Mouse (Mus musculus): ENCODE results near the gene Ednrb.
"Not testable (repeated sequence)": the region's sequence is repeated elsewhere in the genome, so short reads cannot be mapped to it uniquely, and the experiment has no call there.

Gene Ednrb

GRCm38 (mm10) chr14:103823501-103823900 lies 20.7 kb downstream of the Ednrb start:
- no peak for DNase-seq (ENCODE audit: inconsistent ontology term)

- no peak for DNase-seq (ENCODE audit: inconsistent ontology term)
Measured at GRCm38 (mm10) chr14:103822590-103822989, 21.6 kb downstream of the Ednrb start.

GRCm38 (mm10) chr14:103816637-103817308 lies 27.4 kb downstream of the Ednrb start:
- DNase-seq (ENCODE audit: inconsistent ontology term) = no peak

GRCm38 (mm10) chr14:103815542-103815941 lies 28.7 kb downstream of the Ednrb start:
- DNase-seq (ENCODE audit: inconsistent ontology term) = no peak

- DNase-seq (ENCODE audit: inconsistent ontology term) = no peak
Measured at GRCm38 (mm10) chr14:103814015-103814691, 30.0 kb downstream of the Ednrb start.

DNA sequence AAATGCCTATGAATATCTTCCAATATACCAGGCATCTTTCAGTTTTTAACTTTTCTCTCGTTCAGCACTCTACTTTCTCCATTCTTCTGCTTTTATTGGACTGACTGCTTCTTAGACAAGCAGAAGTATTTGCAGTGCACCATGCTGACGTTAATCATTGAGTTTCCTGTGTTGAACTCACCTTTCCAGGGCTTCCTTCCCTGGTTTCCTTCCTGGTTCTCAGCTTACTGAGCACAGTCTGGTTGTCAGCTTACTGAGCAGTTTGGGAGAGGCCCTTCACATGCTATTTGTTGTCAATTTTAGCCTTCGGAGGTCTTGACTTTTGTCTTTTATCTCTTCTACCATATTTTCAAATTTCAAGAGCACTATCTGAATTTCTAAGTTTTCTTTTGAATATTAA lies 31.0 kb downstream of the Ednrb start:
- DNase-seq (ENCODE audit: inconsistent ontology term) = no peak

DNA sequence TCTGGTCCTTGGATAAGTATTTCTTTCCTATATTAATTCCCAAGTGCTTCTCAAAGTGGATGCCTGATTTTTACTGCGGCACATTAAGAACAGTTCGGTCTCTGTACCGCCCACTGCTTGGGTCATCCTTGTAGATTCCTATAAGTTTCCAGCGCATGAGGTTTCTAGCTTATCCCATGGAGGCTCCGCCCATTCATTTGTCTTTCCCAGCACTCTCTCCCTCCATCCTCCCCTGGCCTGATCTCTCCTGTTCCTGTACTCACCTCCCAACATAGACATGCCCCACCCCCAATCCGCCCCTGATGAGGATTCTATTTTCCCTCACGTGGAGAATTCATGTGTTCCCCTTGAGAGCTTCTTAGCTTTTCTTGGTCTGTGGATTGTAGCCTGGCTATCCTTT lies 32.9 kb downstream of the Ednrb start:
- no peak for DNase-seq (ENCODE audit: inconsistent ontology term)

DNA sequence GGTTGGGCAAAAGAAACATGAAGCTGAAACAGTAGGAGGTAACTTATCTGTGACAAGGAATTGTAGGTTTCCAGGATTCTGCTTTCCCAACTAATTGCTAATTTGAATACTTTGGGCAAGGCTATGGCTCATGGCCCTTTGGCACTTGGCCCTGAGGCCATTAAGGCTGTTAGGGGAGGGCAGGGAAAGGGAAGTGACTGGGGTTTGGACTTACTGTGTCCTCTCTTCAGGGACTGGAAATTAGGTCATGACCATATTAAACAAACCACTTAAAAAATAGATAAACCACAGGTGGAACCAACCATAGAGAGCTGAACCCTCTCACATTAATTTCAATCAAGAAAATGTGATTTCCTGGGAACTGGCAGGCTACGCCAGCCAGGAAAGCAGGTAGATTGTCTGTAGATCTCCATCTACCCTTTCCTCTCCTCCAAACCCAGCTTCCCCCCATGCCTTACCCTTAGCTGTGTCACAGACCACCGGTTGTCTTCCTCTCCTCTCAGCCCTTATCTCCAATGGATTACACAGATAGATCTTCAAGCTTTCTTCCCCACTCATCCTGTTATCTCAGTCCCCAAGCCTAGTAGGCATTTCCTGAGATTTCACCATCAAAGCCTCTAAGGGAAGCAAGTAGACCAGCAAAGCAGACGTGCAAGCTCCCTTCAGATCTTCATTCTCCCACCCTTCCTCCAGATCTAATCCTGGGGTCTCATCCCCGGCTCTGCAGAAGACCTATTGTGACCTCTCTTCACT lies 40.1 kb downstream of the Ednrb start:
- DNase-seq (ENCODE audit: inconsistent ontology term) = peak; percentile 49

GRCm38 (mm10) chr14:103797123-103797522 lies 47.1 kb downstream of the Ednrb start:
- no peak for DNase-seq (ENCODE audit: inconsistent ontology term)

DNA sequence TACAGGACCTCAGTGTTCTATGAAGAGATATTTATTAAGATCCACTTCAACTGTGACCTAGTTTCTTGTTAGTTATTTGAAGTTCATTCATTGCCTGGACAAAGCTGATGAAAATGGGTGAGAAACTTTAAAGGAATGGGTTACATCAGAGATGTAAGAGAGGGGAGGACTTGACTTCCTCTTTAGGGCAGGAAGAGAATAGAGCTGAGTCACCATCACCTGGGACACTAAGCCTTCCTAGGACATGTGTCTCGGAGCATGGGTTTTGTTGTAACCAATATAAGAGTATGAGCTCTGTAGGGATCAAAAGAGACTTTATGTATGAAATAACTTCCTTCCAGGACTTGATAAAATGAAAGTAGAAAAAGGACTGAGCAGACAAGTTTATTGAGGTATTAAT lies 48.6 kb downstream of the Ednrb start:
- DNase-seq (ENCODE audit: inconsistent ontology term) = no peak

- no peak for DNase-seq (ENCODE audit: inconsistent ontology term)
Measured at GRCm38 (mm10) chr14:103793409-103793808, 50.8 kb downstream of the Ednrb start.

GRCm38 (mm10) chr14:103792726-103793125 lies 51.5 kb downstream of the Ednrb start:
- peak; percentile 17 for DNase-seq (ENCODE audit: inconsistent ontology term)

DNA sequence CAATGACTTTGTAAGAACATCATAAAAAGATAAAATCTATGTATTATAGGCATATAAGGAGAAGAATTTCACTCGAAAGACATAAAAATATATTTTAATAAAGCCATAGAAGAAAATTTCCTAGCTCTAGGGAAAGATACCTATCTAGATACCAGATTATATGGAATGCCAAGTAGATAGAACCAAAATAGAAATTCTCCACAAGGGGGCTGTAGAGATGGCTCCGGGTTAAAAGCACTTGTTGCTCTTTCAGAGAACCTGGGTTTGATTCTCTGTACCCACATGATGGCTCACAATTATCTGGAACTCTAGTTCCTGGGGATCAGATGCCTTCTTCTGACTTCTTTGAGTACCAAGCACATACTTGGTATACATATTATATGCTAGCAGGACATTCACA lies 56.7 kb downstream of the Ednrb start:
- no peak for DNase-seq (ENCODE audit: inconsistent ontology term)

DNA sequence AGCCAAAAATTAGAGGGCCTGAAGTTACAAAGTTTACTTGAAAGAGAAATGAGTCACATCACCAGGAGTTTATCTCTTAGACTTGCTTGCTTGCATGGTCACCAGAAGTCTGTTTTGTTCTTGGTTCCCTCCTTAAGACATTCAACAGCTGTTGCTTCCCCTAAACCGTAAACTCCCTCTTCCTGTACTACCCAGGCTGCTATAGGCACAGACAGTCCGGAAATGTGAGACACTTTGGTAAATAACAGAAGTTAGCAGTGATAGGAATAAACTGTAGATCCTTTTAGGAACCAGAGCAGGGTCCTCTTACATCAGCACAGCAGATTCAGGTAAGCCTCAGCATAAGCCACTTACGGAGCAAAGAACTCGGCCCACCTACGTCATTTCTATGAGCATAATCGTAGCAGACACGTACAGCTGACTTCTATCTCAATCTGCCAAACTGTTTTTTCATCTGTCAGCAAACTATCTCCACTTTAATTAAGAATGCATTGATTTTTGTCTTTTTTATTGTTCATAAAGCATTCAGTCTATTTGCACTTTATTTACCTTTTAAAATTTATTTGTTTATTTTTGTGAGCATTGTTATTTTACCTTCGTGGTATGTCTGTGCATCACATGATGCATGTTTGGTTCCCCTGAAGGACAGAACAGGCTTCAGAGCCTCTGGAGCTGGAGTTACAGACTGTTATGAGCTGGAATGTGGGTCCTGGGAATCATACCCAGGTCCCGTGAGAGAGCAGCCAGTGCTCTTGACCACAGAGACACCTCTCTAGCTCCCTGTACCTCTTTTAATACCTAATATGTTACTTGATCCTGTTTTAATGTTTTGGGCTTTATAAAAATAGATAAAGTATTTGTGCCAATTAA lies 58.9 kb downstream of the Ednrb start:
- DNase-seq (ENCODE audit: inconsistent ontology term) = no peak

- not testable (repeated sequence) for DNase-seq (ENCODE audit: inconsistent ontology term)
Measured at GRCm38 (mm10) chr14:103780336-103780735, 63.9 kb downstream of the Ednrb start.

GRCm38 (mm10) chr14:103779276-103779675 lies 64.9 kb downstream of the Ednrb start:
- DNase-seq (ENCODE audit: inconsistent ontology term) = no peak

DNA sequence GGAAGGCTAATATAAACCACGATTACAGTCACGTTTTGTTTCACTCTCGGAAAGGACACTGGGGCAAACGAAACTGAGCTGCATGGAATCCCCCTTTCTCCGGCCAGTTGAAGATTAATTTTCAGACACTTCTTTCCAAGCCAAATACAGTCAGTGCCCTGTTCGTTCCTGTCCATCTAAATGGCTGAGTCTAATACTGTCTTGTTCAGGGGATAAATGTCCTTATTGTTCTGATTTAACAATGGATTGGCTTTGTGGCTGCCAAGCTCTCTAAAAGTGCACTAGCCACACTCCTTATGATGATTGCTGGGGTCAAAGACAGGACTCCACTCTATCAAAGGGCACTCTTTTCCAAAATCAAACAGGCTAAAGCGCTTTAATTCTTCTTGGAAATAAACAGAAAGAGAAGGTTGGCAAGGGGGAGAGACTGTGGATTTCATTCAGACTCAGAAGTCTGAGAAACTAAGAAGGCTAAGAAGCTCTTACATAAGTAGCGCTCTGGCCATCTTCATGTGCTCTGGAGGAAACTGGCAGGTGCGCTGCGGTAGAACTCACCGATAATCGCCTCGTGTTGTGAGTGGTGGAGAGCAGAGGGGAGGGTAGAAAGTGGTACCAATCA lies 65.6 kb downstream of the Ednrb start:
- no peak for DNase-seq (ENCODE audit: inconsistent ontology term)

GRCm38 (mm10) chr14:103778009-103778431 lies 66.2 kb downstream of the Ednrb start:
- DNase-seq (ENCODE audit: inconsistent ontology term) = peak; percentile 92

DNA sequence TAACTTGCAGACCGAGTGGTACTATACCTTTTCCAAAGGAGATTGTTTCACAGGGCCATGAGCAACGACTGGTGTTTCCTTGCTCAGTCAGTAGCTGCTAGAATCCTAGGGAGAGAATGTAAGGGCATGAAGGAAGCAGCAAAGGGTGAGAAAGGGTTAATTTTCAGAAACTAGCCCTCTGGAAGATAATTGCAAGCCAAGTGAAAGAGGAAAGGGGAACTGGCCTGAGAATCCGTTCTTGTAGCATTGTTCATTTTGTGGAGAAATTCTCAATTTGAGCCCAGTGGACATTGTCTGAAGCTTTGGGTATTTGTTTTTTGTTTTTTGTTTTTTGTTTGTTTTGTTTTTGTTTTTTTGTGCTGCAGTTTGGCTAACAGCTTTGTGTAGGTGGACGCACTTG lies 66.8 kb downstream of the Ednrb start:
- DNase-seq (ENCODE audit: inconsistent ontology term) = peak; percentile 36

DNA sequence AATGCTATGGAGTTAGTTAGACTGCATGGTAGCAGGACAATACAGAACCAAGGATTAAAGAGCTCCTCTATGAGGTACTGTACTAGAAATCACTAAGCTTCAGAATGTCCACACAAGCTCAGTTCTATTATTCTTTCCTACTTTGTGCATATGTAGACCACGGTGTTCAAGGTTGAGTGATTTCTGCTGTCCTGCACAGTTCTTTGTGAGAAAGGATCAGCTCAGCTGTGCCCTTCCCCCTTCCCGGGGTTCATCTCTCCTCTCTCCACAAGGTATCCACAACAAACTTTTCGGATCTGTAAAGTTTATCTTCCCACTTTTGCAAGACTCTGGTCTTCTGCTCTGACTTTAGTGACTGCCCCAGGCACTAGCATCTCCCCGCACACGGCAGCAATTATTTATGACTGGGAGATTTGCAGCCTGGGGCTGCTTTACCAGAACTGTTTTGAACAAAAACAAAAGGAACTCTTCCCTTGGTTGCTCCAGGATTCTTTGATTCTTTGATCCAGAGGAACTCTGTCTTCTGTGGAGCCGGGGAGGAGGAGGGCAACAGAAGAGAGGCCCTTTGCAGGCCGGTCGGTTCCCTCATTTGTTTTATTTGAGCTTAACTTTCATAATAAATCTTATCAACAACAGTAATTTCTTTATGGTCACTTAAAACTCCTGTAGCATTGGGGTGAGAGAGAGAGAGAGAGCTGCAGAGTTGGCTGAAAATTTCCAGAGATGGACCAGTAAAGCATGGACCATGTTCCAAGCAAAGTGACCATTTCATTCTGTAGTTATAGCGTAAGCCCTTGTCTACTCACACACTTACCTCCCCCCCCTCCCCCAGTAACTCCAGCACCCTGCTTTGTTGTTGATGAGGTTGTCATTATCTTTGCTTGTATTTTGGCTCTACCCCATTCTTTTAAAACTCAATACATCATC lies 74.6 kb downstream of the Ednrb start:
- peak; percentile 38 for DNase-seq (ENCODE audit: inconsistent ontology term)
